Mouse (Mus musculus): ENCODE measurements at regions not wholly inside any gene's neighbourhood (a gene's known extent, or its start where the extent isn't known, plus 50 kb on each side); places are given as distances from the start of the nearest gene placed in this dataset.

- peaks cover 5% of the 10 kb centered on the region for H3K4me1 ChIP-seq (ENCODE audit: control insufficient read depth, insufficient read depth, low read length)
- ATAC-seq (ENCODE audit: low FRiP score), result no peak
- H3K4me2 ChIP-seq, result no peak overlapping the region
- no peak overlapping the region for H3K9ac ChIP-seq (ENCODE audit: low read length)
- H3K27ac ChIP-seq (ENCODE audit: low read depth, low read length), result no peak overlapping the region
- H3K36me3 ChIP-seq (ENCODE audit: control insufficient read depth, insufficient read depth, low read length), result no peaks in the 10 kb centered on the region
- DNase-seq (ENCODE audit: low spot score, missing footprints), result peak; percentile 64
- no peak overlapping the region for H3K4me3 ChIP-seq (ENCODE audit: low read depth, low read length)
- 68% methylated on average over 13 of the region's 13 CpGs for WGBS
- no peaks in the 10 kb centered on the region for H3K9me3 ChIP-seq (ENCODE audit: control insufficient read depth, low read length)
- H3K27me3 ChIP-seq (ENCODE audit: control insufficient read depth, insufficient read depth, low read length), result peaks cover 28% of the 10 kb centered on the region
Measured at GRCm38 (mm10) chr6:100341305-100342290, 54.3 kb upstream of the Rybp start.

DNA sequence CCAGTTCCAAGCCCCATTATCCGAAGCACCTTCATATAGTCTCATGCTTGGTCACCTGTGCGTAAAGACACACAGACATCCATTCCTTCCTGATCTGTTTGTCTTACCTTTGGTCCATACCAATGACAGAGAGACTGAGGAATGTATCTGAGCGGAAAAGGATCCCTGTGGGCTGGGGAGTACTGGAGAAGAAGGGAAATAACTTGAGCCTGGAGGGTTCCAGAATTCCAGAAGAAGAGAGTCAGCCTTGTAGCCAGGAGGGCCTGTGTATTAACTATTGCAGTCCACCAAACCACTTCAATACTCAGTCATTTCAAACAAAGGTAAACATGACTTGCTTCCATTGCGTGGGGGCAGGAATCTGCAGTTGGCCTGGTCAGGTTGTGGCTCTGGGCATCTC, 51.0 kb upstream of the Rybp start:
- Histone ChIP-seq H3K4me3 (ENCODE audit: low read depth, low read length) (no peak overlapping the region), H3K27ac (ENCODE audit: low read depth, low read length) (no peak overlapping the region), H3K27me3 (ENCODE audit: control insufficient read depth, insufficient read depth, low read length) (peaks cover 34% of the 10 kb centered on the region), H3K36me3 (ENCODE audit: control insufficient read depth, insufficient read depth, low read length) (no peaks in the 10 kb centered on the region), H3K4me2 (no peak overlapping the region), H3K9ac (ENCODE audit: low read length) (no peak overlapping the region), H3K9me3 (ENCODE audit: control insufficient read depth, low read length) (no peaks in the 10 kb centered on the region), H3K4me1 (ENCODE audit: control insufficient read depth, insufficient read depth, low read length) (peaks cover 24% of the 10 kb centered on the region)
- DNase-seq (ENCODE audit: low spot score, missing footprints), result no peak
- no peak for ATAC-seq (ENCODE audit: low FRiP score)
- 93% methylated on average over 4 of the region's 4 CpGs for WGBS

Data from midbrain, embryonic 11.5 days (tissue).